Mouse (Mus musculus) thymus, adult 2 months (tissue): Measurements from ENCODE around the gene Klrd1. TPM values are rescaled to one million over a fixed set of nuclear protein-coding genes. Genes with fewer than 3 reads are reported as not detected.

ENCODE experiments used
- polyA plus RNA-seq: library from polyadenylated mRNA; depleted of rRNA; stranded (reverse); fragments of >200 nt; gene quantifications from 2 replicates; pipeline ENCODE4 v1.2.3, GENCODE M21; 2012; rRNA removed

Gene Klrd1
- polyA plus RNA-seq, 1 experiment = 1.1 TPM

Other genes starting within 250 kb of the Klrd1 start
- gene Clec12a, start 249.1 kb upstream of the Klrd1 start, polyA plus RNA-seq = 2.8 and 3.6 TPM in 2 replicates
- gene Clec12b, start 205.9 kb upstream of the Klrd1 start, polyA plus RNA-seq = not detected in 2 replicates
- gene Clec1b, start 194.5 kb upstream of the Klrd1 start, polyA plus RNA-seq = 1.3 and 1.4 TPM in 2 replicates
- 2.3 and 4.6 TPM in 2 replicates for gene Clec9a, start 182.9 kb upstream of the Klrd1 start, polyA plus RNA-seq
- 0.33 and 0.65 TPM in 2 replicates for gene Clec1a, start 139.8 kb upstream of the Klrd1 start, polyA plus RNA-seq
- gene Olr1, start 84.6 kb upstream of the Klrd1 start, polyA plus RNA-seq = 0.13 and 0.19 TPM in 2 replicates
- 0.18 TPM in 1 of 2 replicates, not detected in the other for gene Tmem52b, start 79.2 kb upstream of the Klrd1 start, polyA plus RNA-seq
- 24.6 and 29.8 TPM in 2 replicates for gene Gabarapl1, start 58.6 kb upstream of the Klrd1 start, polyA plus RNA-seq
- gene Klre1, start 13.9 kb upstream of the Klrd1 start, polyA plus RNA-seq = 0.23 and 0.44 TPM in 2 replicates
- 0.55 and 1.1 TPM in 2 replicates for gene Klrk1, start 32.1 kb downstream of the Klrd1 start, polyA plus RNA-seq
- 0.40 TPM in 1 of 2 replicates, not detected in the other for gene Klrc3, start 51.6 kb downstream of the Klrd1 start, polyA plus RNA-seq
- 0.42 and 0.65 TPM in 2 replicates for gene Klrc2, start 68.9 kb downstream of the Klrd1 start, polyA plus RNA-seq
- gene Klrc1, start 87.2 kb downstream of the Klrd1 start, polyA plus RNA-seq = 0.17 and 0.57 TPM in 2 replicates
- not detected in 2 replicates for gene Klri1, start 125.3 kb downstream of the Klrd1 start, polyA plus RNA-seq
- 0.03 and 0.05 TPM in 2 replicates for gene Klri2, start 148.7 kb downstream of the Klrd1 start, polyA plus RNA-seq
- not detected in 2 replicates for gene Gm156, start 192.5 kb downstream of the Klrd1 start, polyA plus RNA-seq